Mouse (Mus musculus) neural tube, embryonic 11.5 days (tissue): ENCODE results near the gene Wasl. TPM values are rescaled to one million over a fixed set of nuclear protein-coding genes. Genes with fewer than 3 reads are reported as not detected.

Source experiments
- ATAC-seq: fragments of 200-750 bp; cut with Nextera tagmentation; 2 replicates; pipeline ENCODE4 v1.8.0; 2017; ENCODE audit warnings: moderate number of reproducible peaks, mild to moderate bottlenecking, moderate TSS enrichment, moderate library complexity; ENCODE audit not compliant: insufficient read depth, low FRiP score, low TSS enrichment
- DNase-seq: peaks from one replicate; pipeline ENCODE4 v3.0.0-alpha.2; 2015; ENCODE audit warnings: low spot score
- H3K27ac ChIP-seq: fragments of 300-500 bp; sonication (generic); 2 replicates; pipeline ENCODE4 v1.5.1; 2014; ENCODE audit warnings: low read depth, mild to moderate bottlenecking, low read length
- H3K27me3 ChIP-seq: fragments of 300-500 bp; sonication (generic); 2 replicates; pipeline ENCODE4 v1.6.1; 2014; ENCODE audit warnings: mild to moderate bottlenecking, low read length, mixed read lengths; ENCODE audit not compliant: control insufficient read depth, insufficient read depth
- H3K36me3 ChIP-seq: fragments of 300-500 bp; sonication (generic); 2 replicates; pipeline ENCODE4 v1.6.1; 2014; ENCODE audit warnings: mild to moderate bottlenecking, low read length, moderate library complexity, mixed read lengths; ENCODE audit not compliant: control insufficient read depth, insufficient read depth
- H3K4me1 ChIP-seq: fragments of 300-500 bp; sonication (generic); 2 replicates; pipeline ENCODE4 v1.6.1; 2014; ENCODE audit warnings: low read length, mixed read lengths; ENCODE audit not compliant: control insufficient read depth, insufficient read depth
- H3K4me2 ChIP-seq: fragments of 300-500 bp; sonication (generic); 2 replicates; pipeline ENCODE4 v1.6.1; 2014; ENCODE audit warnings: low read depth, mild to moderate bottlenecking, moderate library complexity
- H3K4me3 ChIP-seq: fragments of 300-500 bp; sonication (generic); 2 replicates; pipeline ENCODE4 v1.5.1; 2014; ENCODE audit warnings: low read depth, low read length
- H3K9ac ChIP-seq: fragments of 300-500 bp; sonication (generic); 2 replicates; pipeline ENCODE4 v1.6.1; 2014; ENCODE audit warnings: mild to moderate bottlenecking, low read length
- H3K9me3 ChIP-seq: fragments of 300-500 bp; sonication (generic); 2 replicates; pipeline ENCODE4 v1.6.1; 2016; ENCODE audit warnings: low read length; ENCODE audit not compliant: control insufficient read depth
- WGBS: fragments of 180-500 bp; shearing (Covaris S2); extraction: QIAGEN DNeasy Blood & Tissue Kit; methylation state at CpG from one replicate; pipeline ENCODE4 v1.1.7; 2014; 5-methylcytosine and 5-hydroxymethylcytosine counted together
- polyA plus RNA-seq: library from polyadenylated mRNA; unstranded; fragments of >200 nt; fragmentation: Nextera tagmentation; extraction: Ambion mirVana; gene quantifications from 2 replicates; pipeline ENCODE4 v1.2.1, GENCODE M21; 2014

Gene Wasl
- polyA plus RNA-seq, 1 experiment from 2014 or later: 46.2 TPM

DNA sequence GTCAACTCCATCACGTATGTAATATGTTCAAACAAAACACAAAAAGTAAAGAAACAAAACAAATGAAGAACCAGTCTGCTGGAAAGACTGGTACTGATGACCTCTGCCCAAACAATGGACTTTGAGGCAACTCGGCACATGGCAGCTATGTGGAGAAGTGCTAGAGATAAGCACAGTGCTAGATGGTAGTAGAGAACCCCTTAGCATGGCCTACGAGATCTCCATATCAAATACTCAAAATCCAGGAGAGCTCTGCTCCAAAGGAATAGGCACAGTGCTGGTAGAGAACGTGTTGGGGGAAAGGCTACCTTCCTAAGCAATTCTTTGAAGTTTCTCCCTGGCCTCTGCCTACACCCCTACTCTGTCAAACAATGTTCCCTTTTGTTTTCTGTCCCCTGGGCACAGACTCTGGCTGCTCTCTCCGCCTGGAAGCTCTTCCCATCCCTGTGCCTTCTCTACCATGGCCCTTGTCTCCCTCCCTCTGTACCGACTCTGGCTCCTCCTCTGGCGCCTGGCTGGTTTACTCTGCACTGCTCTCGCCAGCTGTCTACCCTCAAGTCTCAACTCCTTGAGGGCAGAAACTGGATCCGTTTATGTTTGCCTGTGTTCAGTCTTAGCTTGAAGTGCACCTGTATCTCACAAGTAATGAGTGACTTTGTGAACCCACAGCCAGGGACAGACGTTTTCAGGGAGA, 73.1 kb downstream of the Wasl start:
- Histone ChIP-seq H3K36me3 (no peaks in the 10 kb centered on the region), H3K4me1 (no peaks in the 10 kb centered on the region), H3K27ac (no peak overlapping the region), H3K4me2 (no peak overlapping the region), H3K9me3 (no peaks in the 10 kb centered on the region), H3K9ac (no peak overlapping the region), H3K27me3 (no peaks in the 10 kb centered on the region), H3K4me3 (no peak overlapping the region)
- no peak for ATAC-seq
- DNase-seq: no peak
- 55% methylated on average over 10 of the region's 10 CpGs for WGBS

DNA sequence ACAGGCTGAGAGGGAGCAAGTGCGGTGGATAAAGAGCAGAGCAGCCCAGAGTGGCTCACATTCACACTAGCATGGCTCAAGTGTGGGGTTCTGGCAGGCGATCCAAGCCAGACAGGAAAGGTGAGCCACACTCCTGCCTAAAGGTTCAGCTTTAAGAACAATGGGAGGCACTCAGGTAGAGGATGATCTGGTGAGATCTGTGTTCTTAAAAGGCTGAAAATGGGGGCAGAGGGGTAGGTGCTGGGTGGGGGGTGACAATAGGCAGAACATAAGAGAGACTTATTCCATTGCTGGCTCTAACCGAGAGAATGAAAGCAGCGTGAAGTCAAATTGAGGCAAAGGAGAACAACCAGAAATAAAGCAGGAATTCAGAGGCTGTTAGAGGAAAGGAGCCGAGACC, 74.5 kb downstream of the Wasl start:
- DNase-seq (no peak), ATAC-seq (no peak)
- Histone ChIP-seq H3K36me3 (no peaks in the 10 kb centered on the region), H3K9me3 (no peaks in the 10 kb centered on the region), H3K9ac (no peak overlapping the region), H3K4me2 (no peak overlapping the region), H3K27ac (no peak overlapping the region), H3K4me3 (no peak overlapping the region), H3K4me1 (no peaks in the 10 kb centered on the region), H3K27me3 (no peaks in the 10 kb centered on the region)
- 90% methylated on average over 5 of the region's 5 CpGs for WGBS

DNA sequence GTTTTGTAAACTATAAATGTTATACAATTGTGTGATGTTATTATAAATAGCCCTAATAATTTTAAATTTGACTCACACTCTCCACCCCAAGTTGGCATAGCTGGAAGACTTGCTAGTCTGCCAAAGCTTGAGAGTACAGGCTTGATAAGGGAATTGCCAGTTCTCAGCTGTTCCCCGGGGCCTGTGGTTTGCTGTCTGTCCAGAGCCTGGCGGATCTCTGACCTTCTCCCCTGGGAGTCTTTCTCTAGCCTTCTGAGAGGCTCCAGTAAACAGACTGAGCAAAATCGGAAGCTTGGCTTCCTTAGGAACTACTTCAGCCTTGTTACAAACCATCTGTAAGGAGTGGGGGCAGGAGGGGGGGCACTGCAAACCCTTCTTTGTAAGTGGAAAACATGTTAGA, 77.9 kb downstream of the Wasl start:
- no peak for ATAC-seq
- no peak overlapping the region for H3K4me2 ChIP-seq
- no peak for DNase-seq
- H3K9ac ChIP-seq: no peak overlapping the region
- H3K27me3 ChIP-seq: no peaks in the 10 kb centered on the region
- no peak overlapping the region for H3K27ac ChIP-seq
- H3K36me3 ChIP-seq: no peaks in the 10 kb centered on the region
- no peak overlapping the region for H3K4me3 ChIP-seq
- no peaks in the 10 kb centered on the region for H3K9me3 ChIP-seq
- no peaks in the 10 kb centered on the region for H3K4me1 ChIP-seq
- 38% methylated on average over 3 of the region's 3 CpGs for WGBS

DNA sequence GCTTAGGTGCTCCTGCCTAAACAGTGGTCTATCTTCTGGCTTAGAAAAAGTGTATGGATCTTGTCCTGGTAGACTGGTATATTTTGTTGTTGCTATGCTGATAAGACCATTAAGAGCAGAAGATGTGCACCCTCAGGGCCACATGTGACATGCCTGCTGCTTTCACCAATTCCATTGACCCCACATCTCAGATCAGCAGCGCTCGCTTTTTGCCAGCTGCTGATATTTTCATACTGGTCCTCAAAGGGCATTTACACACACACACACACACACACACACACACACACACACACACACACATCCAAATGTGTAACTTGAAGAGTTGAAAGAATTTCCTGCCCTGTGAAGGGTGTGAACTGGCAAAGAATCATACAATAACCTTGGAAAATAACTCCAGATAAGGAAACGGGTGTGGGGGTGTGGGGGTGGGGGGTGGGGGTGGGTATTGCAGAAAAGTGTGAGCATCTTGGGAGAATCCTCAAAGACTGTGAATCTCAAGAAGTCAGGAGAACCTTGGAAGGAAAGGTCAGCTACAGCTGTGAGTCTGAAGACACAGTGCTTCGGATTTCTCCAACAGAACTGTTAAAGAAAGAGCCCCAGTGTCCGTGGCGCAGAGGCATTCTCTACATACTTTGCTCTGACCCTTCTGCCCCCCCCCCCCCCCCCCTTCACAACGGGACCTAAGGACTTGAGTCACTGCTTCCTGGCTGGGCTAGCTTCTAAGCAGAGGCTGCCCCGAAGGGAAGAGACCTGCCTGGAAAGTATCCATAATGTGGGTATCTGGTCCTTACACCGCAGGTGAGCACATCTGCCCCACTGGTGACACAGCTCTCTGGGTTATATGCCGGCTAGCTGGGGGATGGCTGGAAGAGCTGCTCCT, 79.1 kb downstream of the Wasl start:
- WGBS: 67% methylated on average over 9 of the region's 10 CpGs
- Histone ChIP-seq H3K9ac (no peak overlapping the region), H3K4me1 (no peaks in the 10 kb centered on the region), H3K36me3 (no peaks in the 10 kb centered on the region), H3K9me3 (no peaks in the 10 kb centered on the region), H3K27ac (no peak overlapping the region), H3K4me2 (no peak overlapping the region), H3K4me3 (no peak overlapping the region), H3K27me3 (no peaks in the 10 kb centered on the region)
- no peak for DNase-seq
- no peak for ATAC-seq

DNA sequence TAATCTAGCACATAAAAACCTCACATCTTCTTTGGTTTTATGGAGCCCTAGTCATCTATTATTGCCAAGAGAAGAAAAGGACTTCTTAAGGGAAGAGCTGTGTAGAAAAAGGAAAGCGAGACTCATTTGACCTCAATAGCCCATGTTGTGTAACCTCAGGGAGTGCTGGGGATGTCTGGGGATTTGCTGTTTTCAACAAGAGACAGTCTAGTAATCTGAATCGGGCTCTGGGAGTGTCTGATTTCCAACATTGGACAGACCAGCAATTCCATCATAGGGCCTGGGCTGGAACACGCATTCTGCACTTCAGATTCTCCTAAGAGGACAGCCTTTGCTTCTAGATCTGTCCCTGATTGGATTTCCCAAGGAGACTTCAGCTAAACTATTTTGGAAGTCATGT, 81.4 kb downstream of the Wasl start:
- no peak for ATAC-seq
- H3K4me1 ChIP-seq: no peaks in the 10 kb centered on the region
- WGBS: 82% methylated on average over 3 of the region's 3 CpGs

DNA sequence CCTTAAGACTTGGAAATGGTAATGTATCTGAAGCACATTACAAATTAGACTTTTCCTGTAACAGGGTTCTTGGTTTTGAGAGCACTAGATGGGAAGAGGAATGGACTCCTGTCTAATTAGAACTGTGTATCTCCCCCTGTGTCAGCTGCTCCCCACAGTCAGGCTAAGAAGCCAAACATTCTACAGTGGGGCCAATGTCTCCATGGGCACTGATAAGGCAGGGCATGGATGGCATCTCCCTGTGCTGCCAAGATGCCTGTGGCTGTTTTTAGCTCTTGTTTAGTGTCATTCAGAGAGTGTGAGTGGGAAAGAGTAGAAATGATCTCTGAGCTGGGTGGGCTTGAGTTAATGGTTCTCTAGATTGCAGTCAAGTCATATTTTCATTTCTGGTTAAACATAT, 91.5 kb downstream of the Wasl start:
- no peak overlapping the region for H3K4me2 ChIP-seq
- no peaks in the 10 kb centered on the region for H3K36me3 ChIP-seq
- H3K4me3 ChIP-seq: no peak overlapping the region
- H3K27me3 ChIP-seq: no peaks in the 10 kb centered on the region
- H3K4me1 ChIP-seq: no peaks in the 10 kb centered on the region
- H3K9ac ChIP-seq: no peak overlapping the region
- DNase-seq (no peak), ATAC-seq (no peak)
- no peaks in the 10 kb centered on the region for H3K9me3 ChIP-seq
- no peak overlapping the region for H3K27ac ChIP-seq

More for the DNA sequence above, 81.4 kb downstream of the Wasl start:
- no peak overlapping the region for H3K4me2 ChIP-seq
- no peaks in the 10 kb centered on the region for H3K27me3 ChIP-seq
- no peak overlapping the region for H3K4me3 ChIP-seq
- H3K27ac ChIP-seq: no peak overlapping the region
- no peak for DNase-seq
- H3K9ac ChIP-seq: no peak overlapping the region
- H3K36me3 ChIP-seq: no peaks in the 10 kb centered on the region
- no peaks in the 10 kb centered on the region for H3K9me3 ChIP-seq

DNA sequence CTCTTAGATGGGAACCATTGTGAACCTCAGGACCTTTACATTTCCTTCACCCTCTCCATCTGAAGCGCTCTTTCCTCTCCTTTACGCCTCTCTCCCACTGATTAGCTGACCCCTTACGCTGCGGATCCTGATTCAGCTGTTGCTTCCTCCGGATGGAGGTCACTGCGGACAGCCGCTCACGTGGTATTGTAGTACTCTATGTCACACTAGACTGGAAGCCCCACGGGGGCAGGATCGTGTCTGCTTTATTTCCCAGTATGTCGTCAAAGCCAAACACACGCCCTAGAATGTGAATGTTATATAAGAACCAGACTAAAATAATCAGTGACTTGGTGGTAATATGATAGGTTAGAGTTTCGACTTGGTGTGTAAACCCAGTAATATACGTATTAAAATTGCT, 92.4 kb downstream of the Wasl start:
- Histone ChIP-seq H3K4me1 (no peaks in the 10 kb centered on the region), H3K36me3 (no peaks in the 10 kb centered on the region), H3K4me3 (no peak overlapping the region), H3K27ac (no peak overlapping the region), H3K4me2 (no peak overlapping the region), H3K9me3 (no peaks in the 10 kb centered on the region), H3K27me3 (no peaks in the 10 kb centered on the region), H3K9ac (no peak overlapping the region)
- DNase-seq: no peak
- 91% methylated on average over 14 of the region's 14 CpGs for WGBS
- no peak for ATAC-seq

DNA sequence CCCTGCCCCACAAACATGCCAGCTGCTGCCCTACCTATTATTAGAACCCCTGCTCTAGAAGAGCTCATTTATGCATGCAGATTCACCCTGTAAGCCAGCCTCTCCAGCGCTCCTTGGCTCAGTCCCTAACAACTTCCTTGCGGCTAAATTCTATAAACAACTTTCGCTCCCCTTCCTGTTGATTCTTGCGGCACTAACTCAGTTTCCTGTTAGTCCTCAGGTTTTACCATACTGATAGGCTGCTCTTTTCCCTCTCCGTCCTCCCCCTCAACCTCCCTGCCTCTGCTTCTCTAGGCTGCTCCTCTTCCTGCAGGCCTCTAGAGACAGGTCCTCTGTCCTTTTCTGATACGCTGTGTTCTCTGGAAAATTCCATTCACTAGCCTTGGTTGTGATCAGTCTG, 93.7 kb downstream of the Wasl start:
- H3K9ac ChIP-seq: no peak overlapping the region
- no peaks in the 10 kb centered on the region for H3K27me3 ChIP-seq
- no peak overlapping the region for H3K4me3 ChIP-seq
- no peak for DNase-seq
- no peak overlapping the region for H3K27ac ChIP-seq
- 82% methylated on average over 6 of the region's 6 CpGs for WGBS
- H3K36me3 ChIP-seq: no peaks in the 10 kb centered on the region
- no peaks in the 10 kb centered on the region for H3K9me3 ChIP-seq
- ATAC-seq: no peak
- no peak overlapping the region for H3K4me2 ChIP-seq
- no peaks in the 10 kb centered on the region for H3K4me1 ChIP-seq

DNA sequence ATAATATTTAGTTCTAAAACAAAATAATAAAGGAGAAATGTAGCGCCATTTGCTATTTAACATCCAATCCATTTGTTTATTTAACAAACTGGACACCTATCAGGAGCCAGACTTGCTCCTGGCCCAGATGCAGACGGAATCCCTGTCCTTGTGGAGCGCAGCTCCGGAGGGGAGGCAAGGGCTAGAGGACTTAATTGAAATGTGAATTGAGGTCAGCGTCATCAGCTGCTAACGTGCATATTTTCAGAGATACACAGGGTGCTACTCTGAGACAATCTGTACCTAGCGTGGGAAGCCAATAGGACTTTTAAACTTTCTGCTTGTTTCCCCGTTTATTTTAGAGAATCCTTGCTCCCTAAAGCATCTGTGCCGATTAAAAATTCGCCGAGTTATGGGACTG, 94.5 kb downstream of the Wasl start:
- Histone ChIP-seq H3K4me2 (no peak overlapping the region), H3K4me3 (no peak overlapping the region), H3K9me3 (no peaks in the 10 kb centered on the region), H3K27ac (no peak overlapping the region), H3K27me3 (no peaks in the 10 kb centered on the region), H3K36me3 (no peaks in the 10 kb centered on the region), H3K9ac (no peak overlapping the region), H3K4me1 (no peaks in the 10 kb centered on the region)
- WGBS: 76% methylated on average over 11 of the region's 11 CpGs
- DNase-seq (no peak), ATAC-seq (no peak)
